ENCODE assay signal across 8 mouse cellular contexts in genomic region chr17:74338937-74339804, GRCm38 (mm10). TPM values are rescaled to one million over a fixed set of nuclear protein-coding genes. Genes with fewer than 3 reads are reported as not detected.
DNase-seq lines count a peak whose midpoint lies in the region; ATAC-seq and TF ChIP-seq lines count a peak whose summit lies in the region.

Gene Spast (plus strand): TSS chr17:74338987.

- no peaks in the 10 kb centered on the region for H3K9me3 ChIP-seq in hindbrain, embryonic 13.5 days

- H3K27me3 ChIP-seq in hindbrain, embryonic 13.5 days = no peaks in the 10 kb centered on the region

- peak; percentile 74 for ATAC-seq in hindbrain, embryonic 13.5 days (ENCODE audit: low FRiP score)

- peaks cover 5% of the 10 kb centered on the region; the same call in 1 of the 2 replicates for H3K36me3 ChIP-seq in hindbrain, embryonic 13.5 days
- H3K36me3 ChIP-seq in macrophage (ENCODE audit: inconsistent target) = no peaks in the 10 kb centered on the region

- H3K79me2 ChIP-seq in macrophage (ENCODE audit: inconsistent target) = peaks cover 49% of the 10 kb centered on the region

- no peak for TF ChIP-seq CTCF in left cerebral cortex, adult 2 months (IDR thresholded peaks at IDR 0.05)

- peak; percentile 81 for DNase-seq in NIH3T3 (ENCODE audit: low read depth)
- peak; percentile 79 for DNase-seq in cerebellum, adult 9-11 months
- DNase-seq in frontal cortex, postnatal 25 days (ENCODE audit: low spot score in 2 of 2) = peak; percentile 31 to 33
- peak; percentile 62 to 67 for DNase-seq in left cerebral cortex, adult 2 months (ENCODE audit: extremely low spot score in 1 of 2, low spot score in 2 of 2)
- peak; percentile 78 for DNase-seq in retina, postnatal 1 day
- DNase-seq in thymus, postnatal 4 days = peak; percentile 72

- peak within 1 kb of the TSS; percentile 99 for H3K9ac ChIP-seq in hindbrain, embryonic 13.5 days

- WGBS in hindbrain, embryonic 13.5 days = under 1% methylated on average over 55 of the region's 90 CpGs
- WGBS in macrophage (ENCODE audit: missing documents) = 1% methylated on average over 60 of the region's 90 CpGs

- intact Hi-C loops in left cerebral cortex, adult 2 months (cut with DNase I) = loop anchor here (1.0 to 5.0 kb wide), 5 partner anchors 23 to 1213 kb away; partner anchors contain the start of genes Birc6, Fam98a, Memo1 and Slc30a6

- H3K4me1 ChIP-seq in hindbrain, embryonic 13.5 days (replicated peaks) = peaks cover 44% of the 10 kb centered on the region

- peak within 1 kb of the TSS; percentile 86 for H3K4me2 ChIP-seq in hindbrain, embryonic 13.5 days

- H3K27ac ChIP-seq in hindbrain, embryonic 13.5 days = peak within 1 kb of the TSS; percentile 98
- peak within 1 kb of the TSS; percentile 77 for H3K27ac ChIP-seq in left cerebral cortex, adult 2 months
- peak within 1 kb of the TSS; percentile 45 for H3K27ac ChIP-seq in macrophage

- peak within 1 kb of the TSS; percentile 97 for H3K4me3 ChIP-seq in hindbrain, embryonic 13.5 days
- H3K4me3 ChIP-seq in left cerebral cortex, adult 2 months = peak within 1 kb of the TSS; percentile 68
- peak within 1 kb of the TSS; percentile 63 for H3K4me3 ChIP-seq in macrophage (ENCODE audit: inconsistent target)

RNA-seq across cellular contexts. Expression of gene Spast, which starts in this region (rescaled TPM):
- 25.9 and 27.1 TPM in 2 replicates for polyA plus RNA-seq in hindbrain, embryonic 13.5 days (2015; fragmentation: Nextera tagmentation; extraction: Ambion mirVana)
- 10 to 100 TPM; 53.4 to 55.1 TPM for total RNA-seq in left cerebral cortex, adult 2 months (2021)
- 10 to 100 TPM; 10.4 to 54.2 (median 35.0) TPM for total RNA-seq in macrophage (2018; cell fraction: chromatin; rRNA removed)
- total RNA-seq in macrophage (2018; cell fraction: cytosol; rRNA removed) = 10 to 100 TPM; 15.1 to 29.9 (median 22.1) TPM
- 10 to 100 TPM; 13.9 to 43.9 (median 22.4) TPM for total RNA-seq in macrophage (2018; cell fraction: nucleus; rRNA removed)
- polyA plus RNA-seq in macrophage (2018) = 17.9 to 23.6 TPM (median 19.3 TPM) in 3 replicates

Comparison
In these comparisons a context has a peak if more than half of its experiments do, and no peak if none do; other contexts are left out.
1. Peak in every context shown above with its lines: DNase-seq, ATAC-seq, H3K4me3 ChIP-seq and H3K27ac ChIP-seq.
2. H3K27ac ChIP-seq: peak in every context shown above with its lines; median percentile 98 in hindbrain, embryonic 13.5 days; 77 in left cerebral cortex, adult 2 months; 45 in macrophage.